Mouse (Mus musculus) cerebellum, adult 2 months (tissue): Measurements from ENCODE around the gene Macf1.

Experiments
- CTCF ChIP-seq: fragments of 200-500 bp; IDR thresholded peaks from 2 replicates; pipeline ENCODE4 v1.5.1; 2011; ENCODE audit warnings: low read depth, mild to moderate bottlenecking, control low read depth, low read length, moderate library complexity, borderline replicate concordance; ENCODE audit not compliant: insufficient read depth
- POLR2A ChIP-seq: fragments of 200-500 bp; IDR thresholded peaks from 2 replicates; pipeline ENCODE4 v1.6.1; 2011; ENCODE audit warnings: low read length, control low read depth, borderline replicate concordance; ENCODE audit not compliant: insufficient read depth

DNA sequence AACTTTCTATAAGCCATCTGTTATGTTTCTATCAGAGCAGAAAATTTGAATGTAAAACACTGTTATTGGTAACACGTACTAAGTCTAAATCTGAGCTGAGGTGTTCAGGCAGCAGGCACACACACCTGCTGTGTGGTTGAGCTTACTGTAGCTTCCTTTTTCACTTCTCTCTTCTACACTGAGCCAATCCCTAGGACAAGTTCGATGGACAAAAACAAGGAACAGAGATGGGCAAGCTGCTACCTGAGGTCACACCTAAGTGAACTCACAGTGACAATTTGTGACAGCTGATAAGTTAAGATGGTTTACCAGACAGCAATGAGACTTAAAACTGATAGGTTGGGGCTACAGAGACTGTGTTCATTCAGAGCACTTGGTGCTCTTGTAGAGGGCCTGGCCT is 125.7 kb downstream of the Macf1 start:
- TF ChIP-seq POLR2A (no peak), CTCF (no peak)
